In genomic region chr8:47974138-47974962, GRCm38 (mm10) we compare ENCODE assay signal across 8 mouse cellular contexts. TPM values are rescaled to one million over a fixed set of nuclear protein-coding genes. Genes with fewer than 3 reads are reported as not detected.
DNase-seq lines count a peak whose midpoint lies in the region; TF ChIP-seq lines count a peak whose summit lies in the region.

No protein-coding gene starts in this region.

- no peak overlapping the region for H3K27ac ChIP-seq in left cerebral cortex, adult 2 months
- peak overlapping the region; percentile 79 for H3K27ac ChIP-seq in forebrain, embryonic 10.5 days
- peak overlapping the region; percentile 76 for H3K27ac ChIP-seq in midbrain, embryonic 10.5 days (replicated peaks)

- peaks cover 26% of the 10 kb centered on the region for H3K4me1 ChIP-seq in forebrain, embryonic 10.5 days
- peaks cover 21% of the 10 kb centered on the region for H3K4me1 ChIP-seq in midbrain, embryonic 10.5 days

- intact Hi-C loops in left cerebral cortex, adult 2 months (cut with DNase I), result no loop called here
- intact Hi-C loops in left cerebral cortex, postnatal 36 days (cut with DNase I), result no loop called here
- intact Hi-C loops in heart, postnatal 10 days (cut with DNase I), result no loop called here

- WGBS in forebrain, embryonic 10.5 days, result 15% methylated on average over 20 of the region's 20 CpGs
- 13% methylated on average over 20 of the region's 20 CpGs for WGBS in midbrain, embryonic 10.5 days

- no peak for DNase-seq in left cerebral cortex, adult 2 months (ENCODE audit: extremely low spot score in 1 of 2, low spot score in 2 of 2)
- no peak for DNase-seq in left cerebral cortex, postnatal 36 days (ENCODE audit: low spot score in 2 of 2)
- peak; percentile 65 for DNase-seq in forebrain, embryonic 10.5 days (ENCODE audit: extremely low spot score, low spot score)
- peak; percentile 73 to 77 for DNase-seq in heart, postnatal 10 days
- DNase-seq in kidney, postnatal 4 days, result peak; percentile 76 to 85
- DNase-seq in midbrain, embryonic 10.5 days (ENCODE audit: low spot score), result peak; percentile 66
- DNase-seq in yolk sac, embryonic 10.5 days (ENCODE audit: low spot score), result peak; percentile 88
- no peak for DNase-seq in right cerebral cortex, adult 2 months (ENCODE audit: low spot score in 2 of 2)

- no peaks in the 10 kb centered on the region for H3K27me3 ChIP-seq in forebrain, embryonic 10.5 days (ENCODE audit: poor library complexity, severe bottlenecking)
- no peaks in the 10 kb centered on the region for H3K27me3 ChIP-seq in midbrain, embryonic 10.5 days (ENCODE audit: low read depth, poor library complexity, severe bottlenecking)

- peaks cover 3% of the 10 kb centered on the region; the same call in 1 of the 2 replicates for H3K9me3 ChIP-seq in forebrain, embryonic 10.5 days
- H3K9me3 ChIP-seq in midbrain, embryonic 10.5 days (replicated peaks), result no peaks in the 10 kb centered on the region; the same call in 1 of the 2 replicates

- H3K4me3 ChIP-seq in left cerebral cortex, adult 2 months, result peak overlapping the region; percentile 40
- H3K4me3 ChIP-seq in forebrain, embryonic 10.5 days, result peak overlapping the region; percentile 51
- H3K4me3 ChIP-seq in midbrain, embryonic 10.5 days, result peak overlapping the region; percentile 54

- TF ChIP-seq CTCF in left cerebral cortex, adult 2 months (IDR thresholded peaks at IDR 0.05), result no peak

- H3K36me3 ChIP-seq in forebrain, embryonic 10.5 days (replicated peaks), result peaks cover 11% of the 10 kb centered on the region
- H3K36me3 ChIP-seq in midbrain, embryonic 10.5 days, result peaks cover 8% of the 10 kb centered on the region

RNA-seq across cellular contexts. Expression of gene Wwc2, which starts 16.4 kb away (rescaled TPM):
- total RNA-seq in left cerebral cortex, adult 2 months (2021), result 10 to 100 TPM; 24.4 to 24.8 TPM
- 10 to 100 TPM; 25.8 to 26.3 TPM for total RNA-seq in left cerebral cortex, postnatal 36 days (2021)
- 7.8 and 8.5 TPM in 2 replicates for polyA plus RNA-seq in forebrain, embryonic 10.5 days (2016; fragmentation: Nextera tagmentation; extraction: Ambion mirVana)
- 10 to 100 TPM; 40.2 to 41.5 TPM for total RNA-seq in heart, postnatal 10 days (2021)
- polyA plus RNA-seq in midbrain, embryonic 10.5 days (2016; fragmentation: Nextera tagmentation; extraction: Ambion mirVana), result 7.1 and 7.6 TPM in 2 replicates

Comparison
In these comparisons a context has a peak if more than half of its experiments do, and no peak if none do; other contexts are left out.
1. DNase-seq: peak in forebrain, embryonic 10.5 days (single experiment), heart, postnatal 10 days (2 of 2), kidney, postnatal 4 days (2 of 2), midbrain, embryonic 10.5 days (single experiment) and yolk sac, embryonic 10.5 days (single experiment); none in left cerebral cortex, adult 2 months (0 of 2), left cerebral cortex, postnatal 36 days (0 of 2) and right cerebral cortex, adult 2 months (0 of 2).
2. Peak in every context shown above with its lines, with median percentiles within 50 percentile points of each other: H3K4me3 ChIP-seq.